Mouse (Mus musculus) urinary bladder, adult 2 months (tissue): ENCODE results near the gene Olfml2a. TPM values are rescaled to one million over a fixed set of nuclear protein-coding genes. Genes with fewer than 3 reads are reported as not detected.

ENCODE experiments used
- DNase-seq: peaks from one replicate; pipeline ENCODE4 v3.0.0; 2022; ENCODE audit warnings: low spot score
- polyA plus RNA-seq: library from polyadenylated mRNA; depleted of rRNA; stranded (reverse); fragments of >200 nt; gene quantifications from 2 replicates; pipeline ENCODE4 v1.2.3, GENCODE M21; 2012

Gene Olfml2a
- polyA plus RNA-seq, 1 experiment, result 7.7 TPM

- no peak for DNase-seq
Observed at GRCm38 (mm10) chr2:38983456-38983855, 51.7 kb downstream of the Olfml2a start.

GRCm38 (mm10) chr2:38986580-38986979 lies 54.8 kb downstream of the Olfml2a start:
- DNase-seq, result no peak

GRCm38 (mm10) chr2:38987371-38987770 lies 55.6 kb downstream of the Olfml2a start:
- no peak for DNase-seq

GRCm38 (mm10) chr2:38987803-38988510 lies 56.2 kb downstream of the Olfml2a start:
- DNase-seq, result peak; percentile 42

- DNase-seq, result no peak
Observed at GRCm38 (mm10) chr2:38988929-38989328, 57.2 kb downstream of the Olfml2a start.

- DNase-seq, result no peak
Observed at GRCm38 (mm10) chr2:38992004-38992403, 60.2 kb downstream of the Olfml2a start.

- no peak for DNase-seq
Observed at GRCm38 (mm10) chr2:38992452-38992851, 60.7 kb downstream of the Olfml2a start.

GRCm38 (mm10) chr2:38997386-38998374 lies 65.9 kb downstream of the Olfml2a start, which contains the start of gene Wdr38:
Gene Wdr38 (plus strand): TSS chr2:38997476.
- peak; percentile 79 for DNase-seq

- no peak for DNase-seq
Observed at GRCm38 (mm10) chr2:38999381-38999780, 67.6 kb downstream of the Olfml2a start.

GRCm38 (mm10) chr2:38999910-39000586 lies 68.3 kb downstream of the Olfml2a start:
- no peak for DNase-seq

- DNase-seq, result no peak
Observed at GRCm38 (mm10) chr2:39000587-39000919, 68.8 kb downstream of the Olfml2a start.

GRCm38 (mm10) chr2:39001866-39002265 lies 70.1 kb downstream of the Olfml2a start:
- DNase-seq, result no peak

- no peak for DNase-seq
Observed at GRCm38 (mm10) chr2:39003106-39003505, 71.3 kb downstream of the Olfml2a start.

- no peak for DNase-seq
Observed at GRCm38 (mm10) chr2:39003512-39003911, 71.7 kb downstream of the Olfml2a start.

GRCm38 (mm10) chr2:39004372-39004771 lies 72.6 kb downstream of the Olfml2a start:
- DNase-seq, result no peak

GRCm38 (mm10) chr2:39004880-39005435 lies 73.2 kb downstream of the Olfml2a start, which contains the start of gene Arpc5l:
Gene Arpc5l (plus strand): TSS chr2:39005348.
- DNase-seq, result peak; percentile 84

GRCm38 (mm10) chr2:39005574-39006079 lies 73.8 kb downstream of the Olfml2a start, which contains the start of gene Rpl35:
Gene Rpl35 (minus strand): TSS chr2:39005624.
- no peak for DNase-seq

- no peak for DNase-seq
Observed at GRCm38 (mm10) chr2:39006149-39006730, 74.5 kb downstream of the Olfml2a start.

- peak; percentile 95 for DNase-seq
Observed at GRCm38 (mm10) chr2:39007865-39008264, 76.1 kb downstream of the Olfml2a start.

- DNase-seq, result no peak
Observed at GRCm38 (mm10) chr2:39008350-39008851, 76.6 kb downstream of the Olfml2a start.

- DNase-seq, result no peak
Observed at GRCm38 (mm10) chr2:39008954-39009365, 77.2 kb downstream of the Olfml2a start.
